Mouse (Mus musculus) yolk sac, embryonic 10.5 days (tissue): ENCODE results near the gene Slit1.

Experiments
- DNase-seq: peaks from one replicate; pipeline ENCODE4 v3.0.0-alpha.2; 2017; ENCODE audit warnings: low spot score

Gene Slit1

DNA sequence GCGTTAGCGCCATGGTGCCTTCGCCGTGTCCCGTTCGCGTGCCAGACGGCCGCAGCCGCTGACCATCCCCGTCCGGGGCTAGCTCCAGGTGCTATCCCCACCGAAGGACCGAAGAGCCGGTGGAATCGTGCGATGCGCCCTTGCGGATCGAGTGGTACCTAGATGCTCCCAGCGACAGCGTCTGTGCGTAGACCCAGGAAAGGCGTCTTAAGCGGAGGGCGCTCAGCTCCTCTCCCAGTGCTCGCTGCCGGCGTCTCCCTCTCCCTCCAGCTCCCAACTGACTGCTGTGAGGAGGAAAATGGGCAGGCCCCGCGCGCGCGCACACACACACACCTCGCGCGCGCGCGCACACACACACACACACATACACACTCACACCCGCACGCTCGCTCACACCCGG, at the start of gene Slit1:
Gene Slit1 (minus strand): TSS at position 270 of the 400 bp plus-strand sequence.
- DNase-seq, result peak; percentile 8

DNA sequence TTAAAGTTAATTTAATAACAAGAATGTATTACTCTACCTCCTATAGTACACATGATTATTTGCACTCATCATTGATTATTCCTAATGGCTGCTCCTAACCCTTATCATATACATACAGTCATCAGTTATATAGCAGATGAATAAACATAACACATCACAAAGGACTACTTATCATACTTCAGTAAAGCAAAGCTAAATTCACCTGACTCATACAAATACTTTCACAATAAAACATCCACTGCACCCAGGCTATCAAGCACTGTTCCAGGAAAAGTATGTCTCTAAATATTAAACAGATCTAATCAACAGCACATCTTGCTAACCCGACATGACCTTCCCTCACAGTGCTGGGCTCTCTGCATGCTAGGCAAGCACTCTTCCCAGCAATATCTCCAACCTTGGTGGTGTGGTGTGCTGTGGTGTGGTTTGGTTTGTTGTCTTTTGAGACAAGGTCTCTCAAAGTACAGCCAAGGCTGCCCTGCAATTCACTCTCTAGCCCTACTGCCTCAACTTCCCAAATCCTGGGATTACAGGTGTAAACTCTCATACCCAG, 49.5 kb upstream of the Slit1 start:
- DNase-seq, result no peak

DNA sequence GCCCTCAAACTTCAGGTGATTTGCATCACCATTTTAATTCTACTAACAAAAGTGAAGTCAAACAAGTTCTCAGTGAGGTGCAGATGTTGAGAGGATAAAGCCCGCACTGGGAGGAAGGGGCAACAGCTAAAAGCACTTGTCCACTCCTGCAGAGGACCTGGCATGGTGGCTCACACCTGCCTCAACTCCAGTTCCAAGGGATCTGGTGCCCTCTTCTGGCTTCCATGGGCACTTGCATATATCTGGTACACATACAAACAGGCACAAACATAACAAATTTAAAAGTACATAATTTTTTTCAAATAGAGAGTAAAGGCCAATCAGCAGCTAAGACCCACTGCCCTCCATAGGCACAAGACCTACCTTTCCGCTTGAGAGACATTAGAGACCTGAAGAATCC, 47.9 kb upstream of the Slit1 start:
- DNase-seq, result no peak

DNA sequence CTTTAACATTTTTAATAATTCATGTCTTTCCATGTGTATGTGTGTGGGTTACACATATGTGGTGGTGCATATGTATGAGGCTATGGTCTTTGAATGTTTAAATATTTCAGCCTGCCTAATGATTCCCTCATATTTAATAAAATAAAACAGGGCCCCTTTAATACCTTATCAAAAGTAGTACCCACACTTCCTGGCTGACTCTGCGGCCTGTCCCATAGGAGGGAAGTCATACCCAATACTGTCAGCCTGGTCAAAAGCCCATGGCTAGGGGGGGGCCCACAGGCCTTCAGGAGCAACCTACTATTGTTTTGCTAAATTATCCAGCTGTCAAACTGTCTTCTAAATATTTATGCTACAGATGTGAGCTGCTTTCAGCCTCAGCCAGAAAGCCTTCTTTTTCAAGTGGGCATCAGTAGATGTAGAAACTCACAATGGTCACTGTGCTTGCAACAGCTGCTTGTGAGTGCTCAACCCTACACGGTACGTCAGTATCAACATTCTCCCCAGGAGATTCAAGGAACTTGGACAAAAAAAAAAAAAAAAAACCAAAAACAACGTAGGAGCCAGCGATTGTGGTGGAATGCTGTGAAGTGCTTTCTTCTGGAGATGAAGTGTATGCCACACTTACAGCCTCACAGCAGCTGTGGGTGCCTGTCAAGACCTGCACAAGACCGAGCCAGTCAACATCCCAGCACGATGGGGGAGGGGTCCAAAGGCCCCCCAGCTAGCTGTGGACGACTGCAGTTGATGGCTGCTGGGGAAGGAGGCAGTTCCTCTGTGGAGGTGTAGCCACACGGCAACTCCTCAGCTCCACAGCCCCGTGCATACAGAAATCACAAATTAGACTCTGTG, 45.9 kb upstream of the Slit1 start:
- no peak for DNase-seq

DNA sequence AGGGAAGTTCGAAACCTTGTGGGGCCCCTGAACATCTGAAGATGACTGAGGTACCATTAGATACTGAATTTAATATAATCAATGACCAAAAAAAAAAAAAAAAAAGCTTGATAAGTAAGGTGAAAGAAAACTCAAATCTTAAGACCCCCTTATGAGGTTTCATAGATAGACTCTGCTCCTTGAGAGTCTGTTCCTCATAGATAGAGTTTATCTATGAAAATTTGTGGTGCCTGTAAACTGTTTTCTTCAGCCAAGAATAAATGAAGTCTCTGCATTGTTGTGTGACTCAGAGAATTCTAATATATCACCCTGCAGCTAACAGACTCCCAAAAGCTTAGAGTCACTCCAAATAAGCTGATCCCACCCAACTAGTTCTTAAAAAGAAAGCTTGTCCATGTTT, 43.4 kb upstream of the Slit1 start:
- DNase-seq, result no peak

DNA sequence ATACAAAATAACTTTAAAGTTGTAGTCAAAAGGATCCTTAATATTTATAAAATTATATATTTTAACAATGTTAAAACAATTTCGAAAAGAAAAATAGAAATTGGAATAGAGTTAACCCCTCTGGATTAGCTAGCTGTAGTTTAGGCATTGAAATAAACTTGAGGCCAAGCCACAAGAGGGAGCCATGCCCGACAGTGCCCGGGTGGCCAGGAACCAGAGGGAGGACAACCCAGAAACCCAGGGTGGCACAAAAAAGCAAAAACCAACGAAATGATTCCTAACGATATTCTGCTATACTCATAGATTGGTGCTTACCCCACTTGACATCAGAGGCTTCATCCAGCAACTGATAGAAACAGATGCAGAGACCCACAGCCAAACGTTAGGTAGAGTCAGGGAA, 34.0 kb upstream of the Slit1 start:
- DNase-seq, result no peak

DNA sequence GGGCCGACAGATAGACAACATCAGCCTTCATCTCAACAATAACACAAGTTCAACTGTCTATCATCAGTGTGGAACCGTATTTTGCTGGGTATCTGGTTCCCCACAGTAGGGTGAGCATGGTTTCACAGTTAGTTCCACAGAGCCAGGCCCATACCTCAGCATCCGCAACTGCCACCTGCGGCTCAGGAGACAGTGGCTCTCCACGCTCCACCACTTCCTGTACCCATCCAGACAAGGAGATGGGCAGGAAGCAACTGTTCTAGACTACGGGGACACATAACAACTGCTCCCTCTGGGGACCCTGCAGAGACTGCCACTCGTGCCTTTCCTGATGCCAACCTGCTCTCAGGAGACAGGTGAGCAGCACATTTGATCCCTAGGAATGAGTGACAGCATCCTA, 25.2 kb upstream of the Slit1 start:
- no peak for DNase-seq

DNA sequence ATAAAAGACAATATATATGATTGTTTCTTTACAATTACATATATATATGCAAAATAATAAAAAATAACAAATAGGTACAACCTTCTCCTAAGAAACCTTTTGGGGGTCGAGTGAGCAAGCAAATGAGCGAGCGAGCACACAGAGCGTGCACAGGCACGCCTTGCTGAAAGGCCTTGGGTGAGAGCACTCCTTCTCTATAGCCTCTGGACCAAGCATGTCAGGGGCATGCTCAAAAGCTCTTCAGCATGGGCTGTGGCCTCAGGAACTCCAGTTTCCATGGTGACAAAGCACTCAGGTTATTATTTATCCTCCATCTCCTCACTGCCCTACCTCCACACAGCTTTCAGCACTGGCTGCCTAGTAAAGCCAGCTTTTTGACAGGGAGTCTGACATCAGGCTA, 23.2 kb upstream of the Slit1 start:
- no peak for DNase-seq

DNA sequence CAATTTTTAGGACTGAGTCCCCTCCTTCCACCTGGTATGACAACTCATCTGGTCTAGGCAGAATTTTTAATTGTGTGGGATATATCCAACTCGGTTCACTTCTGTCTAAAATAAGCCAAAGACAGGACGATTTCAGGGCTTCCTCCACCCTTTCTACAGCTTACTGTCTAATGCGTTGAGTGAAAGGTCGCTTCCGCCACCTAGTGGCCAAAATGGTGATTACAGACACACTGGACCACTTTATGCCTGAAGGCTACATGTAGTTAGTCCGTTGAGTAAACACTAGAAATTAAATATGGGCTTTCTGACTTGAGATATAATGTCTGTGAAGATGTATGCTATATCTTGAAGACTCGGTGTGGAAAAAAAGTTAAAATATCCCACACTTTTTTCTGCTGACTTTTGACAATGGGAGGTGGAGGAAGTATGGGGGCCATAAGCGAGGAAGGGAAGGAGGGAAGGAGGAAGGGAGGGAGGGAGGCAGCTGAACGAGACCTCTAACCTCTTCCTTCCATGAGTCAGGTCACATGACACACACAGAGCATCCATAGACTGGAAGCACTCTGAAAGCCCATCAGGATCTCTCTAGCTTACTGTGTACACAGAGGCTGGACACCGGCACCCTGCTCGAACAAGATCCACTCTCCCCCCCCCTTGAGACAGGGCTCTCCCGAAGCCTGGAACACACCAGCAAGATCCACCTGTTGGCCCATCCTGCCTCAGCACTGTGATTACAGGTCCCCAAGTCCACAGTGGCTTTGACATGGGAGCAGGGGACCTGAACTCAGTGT, 20.6 kb upstream of the Slit1 start:
- DNase-seq, result peak; percentile 56

DNA sequence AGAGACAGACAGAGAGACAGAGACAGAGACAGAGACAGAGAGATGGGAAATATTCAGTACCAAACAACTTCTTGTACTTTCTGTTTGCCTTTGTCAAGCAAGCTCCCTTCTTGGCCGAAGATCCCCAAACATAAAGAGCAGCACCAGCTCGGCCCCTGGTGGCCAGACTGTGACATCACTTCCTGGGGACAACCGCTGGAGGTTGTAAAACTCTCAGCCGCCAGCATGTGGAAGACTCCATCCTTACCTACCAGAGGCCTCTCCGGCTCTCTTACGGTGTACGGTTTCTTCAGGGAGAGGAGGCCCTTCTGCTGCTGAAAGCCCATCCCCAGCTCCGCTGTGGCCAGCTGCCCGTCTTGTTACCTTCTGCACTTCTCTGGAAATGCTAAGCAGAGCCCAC, 18.1 kb upstream of the Slit1 start:
- peak; percentile 17 for DNase-seq

DNA sequence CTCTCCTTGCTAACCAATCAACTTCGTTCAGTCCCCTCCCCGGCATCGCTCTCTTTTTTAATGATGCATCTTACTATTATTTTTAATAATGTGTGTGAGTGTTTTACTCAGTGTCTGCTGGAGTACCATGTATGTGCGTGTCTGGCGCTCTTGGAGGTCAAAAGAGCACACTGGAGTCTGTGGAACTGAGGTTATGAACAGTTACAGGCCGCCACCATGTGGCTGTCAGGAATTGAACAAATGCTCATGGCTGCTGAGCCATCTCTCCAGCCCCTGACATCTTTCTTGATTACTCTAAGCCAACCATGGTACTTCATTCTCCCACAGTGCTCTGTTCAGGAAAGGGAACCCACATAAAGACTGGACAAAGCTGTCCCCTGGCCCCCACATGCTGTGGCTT, 16.3 kb upstream of the Slit1 start:
- DNase-seq, result no peak

DNA sequence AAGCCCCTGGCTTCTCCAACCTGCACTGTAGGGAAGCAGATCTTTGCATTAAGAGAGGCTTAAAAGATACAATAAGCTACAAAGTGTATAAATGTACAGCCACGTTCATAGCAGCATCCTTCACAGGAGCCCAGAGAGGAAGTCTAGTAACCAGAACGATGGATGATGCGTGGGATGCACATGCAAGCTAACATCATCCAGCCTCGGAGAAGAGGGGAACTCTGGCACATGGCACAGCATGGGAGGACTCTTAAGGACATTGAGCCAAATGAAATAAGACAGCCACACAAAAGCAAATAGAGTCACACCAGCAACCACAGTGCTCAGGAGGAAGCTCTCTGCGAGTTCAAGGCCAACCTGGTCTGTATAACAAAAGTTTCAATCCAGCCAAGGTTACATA, 15.8 kb upstream of the Slit1 start:
- DNase-seq, result no peak

DNA sequence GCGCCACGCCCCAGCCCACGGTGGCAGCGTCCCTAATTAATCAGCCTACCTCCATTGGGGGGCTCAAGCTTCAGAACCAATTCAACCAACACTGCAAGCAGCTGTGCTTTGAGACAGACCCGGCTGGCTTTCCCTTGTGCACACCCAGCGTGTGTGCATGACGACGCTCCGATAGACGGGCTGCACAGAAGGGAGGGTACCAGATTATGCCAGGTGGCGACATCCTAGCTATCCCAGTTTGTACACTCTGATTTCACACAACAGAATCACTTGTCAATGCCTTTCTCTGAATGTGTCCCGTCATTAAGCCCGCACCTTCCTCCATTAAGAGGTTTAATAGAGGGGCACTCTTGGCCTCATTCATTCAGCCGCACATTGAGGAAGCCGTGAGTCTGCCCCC, 11.3 kb upstream of the Slit1 start:
- DNase-seq, result no peak

DNA sequence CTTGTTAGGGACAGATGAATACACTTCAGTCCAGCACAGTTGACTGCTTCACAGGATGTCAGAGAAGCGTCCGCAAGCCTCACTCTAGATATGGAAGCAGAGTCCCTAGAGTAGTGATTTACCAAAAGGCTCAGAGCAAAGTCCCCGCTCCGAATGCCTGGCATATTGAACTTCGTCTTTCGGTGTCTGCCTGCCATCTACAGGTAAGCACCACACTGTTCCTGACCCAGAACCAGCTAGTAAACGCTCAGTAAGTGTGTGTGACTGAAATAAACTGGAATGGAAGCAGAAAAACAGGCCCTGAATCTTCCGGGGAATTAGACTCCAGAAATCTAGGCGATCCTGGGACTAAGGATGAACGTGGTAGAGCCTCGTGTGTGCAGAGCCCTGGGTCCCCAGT, 8.4 kb upstream of the Slit1 start:
- DNase-seq, result no peak

DNA sequence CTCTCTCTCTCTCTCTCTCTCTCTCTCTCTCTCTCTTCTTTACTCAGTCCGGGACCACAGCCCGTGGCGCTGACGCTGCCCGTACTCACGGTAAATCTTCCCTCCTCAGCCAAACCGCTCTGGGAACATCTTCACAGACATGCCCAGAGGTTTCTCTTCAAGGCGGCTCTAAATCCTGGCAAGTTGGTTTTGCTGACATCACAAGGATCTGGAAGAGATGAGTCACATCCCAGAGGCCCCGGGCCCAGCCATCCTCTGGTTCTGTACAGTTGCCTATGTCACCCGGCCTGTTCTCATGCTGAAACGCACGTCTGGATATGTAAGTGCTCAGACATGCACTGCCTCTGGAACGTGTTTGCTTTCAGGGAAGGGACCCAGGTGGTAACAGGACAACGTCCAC, 4.0 kb upstream of the Slit1 start:
- no peak for DNase-seq

DNA sequence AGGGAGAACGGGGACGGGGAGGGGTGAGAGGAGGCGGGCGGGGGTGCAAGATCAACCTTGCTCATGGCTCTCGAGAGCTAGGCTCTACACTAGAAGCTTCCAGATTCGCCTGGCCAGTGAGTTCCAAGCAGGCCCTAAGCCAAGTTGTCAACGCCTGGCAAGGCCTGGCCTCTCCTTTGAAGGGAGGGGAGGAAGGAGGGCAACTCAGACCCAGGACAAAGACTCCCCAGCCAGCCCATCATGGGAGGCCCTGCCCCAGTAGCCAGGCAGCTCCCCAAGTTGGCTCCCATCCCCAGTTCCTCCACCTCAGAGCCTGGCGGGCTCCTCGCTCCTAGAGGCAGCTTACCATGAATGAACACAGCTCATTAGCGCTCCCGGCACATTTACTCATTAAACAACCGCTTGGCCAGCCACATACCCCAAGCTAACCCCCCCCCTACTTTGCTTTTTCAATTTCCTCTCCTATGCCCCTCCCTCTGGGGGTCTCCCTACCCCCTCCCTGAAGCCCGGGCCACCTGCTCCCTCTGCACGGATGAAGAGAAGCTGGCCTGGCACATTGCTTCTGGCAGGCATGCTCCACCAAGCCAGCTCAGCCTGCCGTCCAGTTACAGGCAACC, 2.6 kb upstream of the Slit1 start:
- no peak for DNase-seq

DNA sequence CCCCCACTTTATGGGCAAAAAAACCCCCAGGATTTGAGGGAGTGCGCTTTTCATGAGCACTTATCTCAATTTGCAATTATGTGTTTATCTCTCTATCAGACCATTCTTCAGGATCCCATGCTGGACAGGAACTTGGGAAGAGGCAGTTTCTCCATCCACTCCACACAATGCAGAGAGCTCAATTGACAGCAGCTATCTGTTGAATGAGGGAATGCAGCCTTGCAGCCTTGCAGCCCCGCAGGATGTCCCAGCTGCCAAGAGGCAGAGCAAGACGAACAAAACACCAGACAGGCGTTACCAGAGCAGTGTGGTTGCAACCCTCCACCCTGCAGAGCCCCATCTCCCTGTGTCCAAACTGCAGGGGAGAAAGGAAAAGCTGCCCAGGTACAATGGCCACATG, 4.6 kb downstream of the Slit1 start:
- DNase-seq, result no peak

DNA sequence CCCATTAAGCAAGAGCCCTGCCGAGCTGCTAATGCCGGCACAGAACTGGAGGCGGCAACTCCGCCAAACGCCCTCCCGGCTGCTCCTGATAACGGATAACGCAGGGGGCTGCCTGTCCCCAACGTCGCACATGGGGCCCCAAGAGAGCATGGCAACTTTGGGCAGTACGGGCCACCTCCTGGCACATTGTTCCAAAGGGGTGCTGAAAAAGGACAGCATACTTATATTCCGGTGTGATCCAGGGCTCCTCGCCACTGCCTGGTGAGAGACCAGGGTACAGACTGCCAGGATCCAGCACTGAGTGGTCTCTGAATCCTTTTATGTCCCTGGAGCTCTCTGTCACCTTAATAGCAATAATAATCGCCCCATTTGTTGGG, 5.0 kb downstream of the Slit1 start:
- no peak for DNase-seq

DNA sequence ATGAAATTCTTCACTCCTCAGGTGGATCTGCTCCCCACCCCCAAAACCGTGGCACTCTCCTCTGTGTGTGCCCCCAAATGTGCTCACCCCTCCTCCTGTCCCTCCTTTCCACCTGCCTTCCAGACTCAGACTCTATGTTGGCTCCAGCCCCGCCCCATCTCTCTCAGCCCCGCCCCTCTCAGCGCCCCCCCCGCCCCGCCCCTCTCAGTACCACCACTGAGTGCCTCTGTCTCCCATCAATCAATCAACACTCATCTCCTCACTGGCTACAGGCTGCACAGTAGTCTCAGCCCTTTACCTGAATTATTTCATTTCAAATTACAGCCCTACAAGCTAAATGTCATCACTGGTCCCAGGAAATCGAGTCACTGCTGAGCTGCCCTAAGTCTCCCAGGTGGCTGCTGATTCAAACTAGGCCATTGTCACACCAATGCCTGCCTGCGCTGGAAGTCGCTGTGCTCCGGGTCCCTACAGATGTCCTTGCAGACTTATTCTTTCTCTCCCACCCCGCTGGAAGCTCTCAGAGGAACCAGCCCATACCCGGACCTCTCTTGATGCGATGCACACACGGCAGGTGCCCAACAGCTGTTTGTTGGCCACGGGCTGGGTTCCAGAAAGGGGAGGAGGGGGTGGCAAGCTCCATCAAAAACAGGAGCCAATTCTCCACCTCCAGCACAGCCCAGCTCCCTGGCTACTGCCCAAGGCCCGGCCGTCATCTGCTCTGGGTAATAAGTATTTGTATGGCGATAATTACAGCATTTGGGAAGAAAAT, 5.6 kb downstream of the Slit1 start:
- no peak for DNase-seq

DNA sequence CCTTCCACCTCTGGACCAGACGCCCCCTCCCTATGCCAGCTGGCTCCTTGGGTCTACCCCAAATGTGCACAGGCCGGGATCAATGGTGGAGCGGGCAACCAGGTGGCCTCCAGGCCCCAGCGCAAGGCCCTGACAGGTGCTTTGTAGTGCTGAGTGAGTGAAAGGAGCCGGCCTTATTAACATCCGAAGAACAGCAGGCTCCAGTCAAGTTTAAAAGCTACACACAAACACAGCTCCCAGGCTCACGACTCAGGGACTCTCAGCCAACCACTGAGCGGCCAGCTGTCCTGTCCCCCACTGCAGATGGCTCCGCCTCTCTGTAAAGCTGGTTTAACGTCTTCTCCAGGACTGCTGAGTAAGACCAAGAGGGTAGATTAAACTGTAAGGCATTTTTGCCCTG, 8.8 kb downstream of the Slit1 start:
- DNase-seq, result no peak

DNA sequence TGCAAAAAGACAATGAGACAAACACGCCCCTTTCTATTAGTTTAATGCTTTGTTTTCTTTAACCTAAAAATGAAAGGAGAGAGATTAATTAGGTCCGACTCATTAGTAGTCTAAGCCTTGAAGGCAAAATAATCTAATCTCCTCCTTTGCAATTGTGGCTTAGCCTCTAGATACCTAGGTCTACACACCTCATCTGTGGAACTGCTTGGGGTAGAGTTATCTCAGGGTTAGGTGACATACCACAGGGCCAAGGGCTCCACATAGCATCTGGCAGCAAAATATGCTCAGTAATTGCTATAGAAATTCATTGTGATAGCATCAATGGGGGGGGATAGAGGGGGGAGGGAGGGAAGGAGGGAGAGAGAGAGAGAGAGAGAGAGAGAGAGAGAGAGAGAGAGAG, 18.0 kb downstream of the Slit1 start:
- no peak for DNase-seq

DNA sequence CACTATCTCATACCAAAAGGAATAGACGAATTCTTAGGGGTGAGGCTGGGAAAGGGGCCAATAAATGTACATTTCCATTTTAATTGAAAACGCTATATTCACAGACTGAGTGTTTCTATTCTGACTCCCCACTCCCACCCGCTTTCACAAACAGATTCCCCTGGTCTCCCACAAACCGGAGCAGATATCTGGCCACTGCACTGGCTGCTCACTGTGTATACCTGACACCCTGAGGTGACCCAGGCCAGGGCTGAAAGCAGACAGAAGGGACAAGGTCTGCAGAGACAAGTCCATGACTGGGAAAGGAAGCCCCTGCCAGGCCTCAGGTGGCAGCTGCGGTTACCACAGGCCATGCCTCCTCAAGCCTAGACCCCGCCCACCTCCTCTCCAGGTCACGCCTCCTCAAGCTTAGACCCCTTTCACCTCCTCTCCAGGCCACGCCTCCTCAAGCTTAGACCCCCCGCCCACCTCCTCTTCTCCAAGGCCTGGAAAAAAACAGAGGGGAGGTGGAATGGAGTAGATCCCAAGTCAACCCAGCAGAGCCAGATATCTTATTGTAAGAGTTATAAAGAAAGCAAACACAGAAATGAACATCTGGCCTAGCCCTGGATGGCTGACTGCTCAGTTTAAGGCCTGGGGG, 18.5 kb downstream of the Slit1 start:
- peak; percentile 16 for DNase-seq
